In the genomic region with DNA sequence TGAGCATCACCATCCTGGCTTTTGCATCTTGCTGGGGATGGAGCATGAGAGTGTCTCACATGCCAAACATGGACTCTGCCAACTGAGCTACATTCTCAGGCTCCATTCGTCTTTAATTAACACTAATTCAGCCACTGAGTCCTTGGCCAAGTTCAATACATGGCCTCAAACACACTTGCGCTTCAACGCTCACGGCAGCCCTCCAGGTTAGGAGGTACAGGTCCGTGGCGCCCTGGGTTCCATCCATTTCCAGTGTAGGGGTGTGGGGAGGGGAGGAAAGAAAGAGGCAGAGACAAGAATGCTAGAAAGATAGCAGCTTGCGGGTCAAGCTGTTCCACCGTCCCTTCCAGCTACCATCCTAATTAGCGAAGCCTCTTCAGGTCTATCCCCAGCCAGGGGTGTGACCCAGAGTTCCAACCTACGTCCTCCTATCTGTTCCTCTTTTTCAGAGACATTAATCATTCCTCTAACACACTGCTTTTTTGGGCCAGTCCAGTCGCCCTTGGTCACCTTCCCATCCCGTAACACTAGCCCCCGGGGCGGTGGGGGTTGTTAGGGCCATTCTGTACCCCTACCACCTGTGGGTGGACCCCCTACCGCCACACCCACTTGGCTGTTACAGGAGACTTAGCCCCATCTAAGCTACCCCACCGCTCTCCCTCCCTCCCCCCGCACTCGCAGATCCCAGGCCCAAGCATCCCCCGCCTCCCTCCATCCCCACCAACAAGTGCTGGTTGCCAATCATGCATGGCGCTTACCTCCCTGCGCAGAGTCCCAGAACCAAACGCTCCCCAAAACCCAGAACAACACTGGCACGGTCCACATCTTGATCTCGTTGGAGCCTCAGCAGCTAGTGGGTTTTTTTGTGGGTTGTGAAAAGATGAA, we compare ENCODE assay signal across 8 mouse cellular contexts. TPM values are rescaled to one million over a fixed set of nuclear protein-coding genes. Genes with fewer than 3 reads are reported as not detected.
DNase-seq lines count a peak whose midpoint lies in the region; ATAC-seq and TF ChIP-seq lines count a peak whose summit lies in the region.
"Had no signal": no experiment of that assay in that cellular context is flagged by ENCODE, and none has a peak within 500 bp of the region (broad histone marks: within the 10 kb centered on the region; RNA-seq: fewer than 3 reads in every experiment).

No protein-coding gene starts in this region.

- H3K36me3 ChIP-seq in forebrain, embryonic 16.5 days (ENCODE audit: control insufficient read depth, insufficient read depth): no peaks in the 10 kb centered on the region
- no peaks in the 10 kb centered on the region for H3K36me3 ChIP-seq in kidney, postnatal 0 days (ENCODE audit: insufficient read depth, low read length)
- no peaks in the 10 kb centered on the region for H3K36me3 ChIP-seq in midbrain, postnatal 0 days (ENCODE audit: insufficient read depth, low read length)

- peak overlapping the region; percentile 39 for H3K27ac ChIP-seq in forebrain, embryonic 16.5 days (ENCODE audit: low read length)
- peak overlapping the region; percentile 72 for H3K27ac ChIP-seq in kidney, postnatal 0 days
- no peak overlapping the region for H3K27ac ChIP-seq in midbrain, postnatal 0 days (ENCODE audit: low read depth, low read length)

- peak overlapping the region; percentile 44 for H3K9ac ChIP-seq in forebrain, embryonic 16.5 days (replicated peaks; ENCODE audit: low read depth, low read length)
- H3K9ac ChIP-seq in kidney, postnatal 0 days (ENCODE audit: low read depth, low read length): peak overlapping the region; percentile 54
- H3K9ac ChIP-seq in midbrain, postnatal 0 days (replicated peaks; ENCODE audit: low read length, poor library complexity, severe bottlenecking): peak overlapping the region; percentile 24; the same call in 1 of the 2 replicates

- peaks cover 30% of the 10 kb centered on the region for H3K4me1 ChIP-seq in forebrain, embryonic 16.5 days (replicated peaks; ENCODE audit: control insufficient read depth, insufficient read depth, low read length)
- peaks cover 29% of the 10 kb centered on the region for H3K4me1 ChIP-seq in kidney, postnatal 0 days (replicated peaks; ENCODE audit: insufficient read depth, low read length)
- no peaks in the 10 kb centered on the region for H3K4me1 ChIP-seq in midbrain, postnatal 0 days (ENCODE audit: insufficient read depth, low read length)

- DNase-seq in urinary bladder, postnatal 14 days (ENCODE audit: low spot score): peak; percentile 17
- DNase-seq in urinary bladder, postnatal 36 days (ENCODE audit: low spot score in 2 of 2): no peak
- DNase-seq in kidney, postnatal 0 days (ENCODE audit: low spot score): peak; percentile 59
- peak; percentile 38 for DNase-seq in midbrain, postnatal 0 days (ENCODE audit: low spot score)
- DNase-seq in adrenal gland, adult 8-10 months: no peak
- DNase-seq in left cerebral cortex, postnatal 36 days (ENCODE audit: low spot score in 2 of 2): no peak

- intact Hi-C loops in left cerebral cortex, postnatal 36 days (cut with DNase I): no loop called here

- H3K4me3 ChIP-seq in forebrain, embryonic 16.5 days (replicated peaks; ENCODE audit: low read length): peak overlapping the region; percentile 44
- peak overlapping the region; percentile 41 for H3K4me3 ChIP-seq in kidney, postnatal 0 days (replicated peaks; ENCODE audit: low read depth, low read length)
- peak overlapping the region; percentile 34 for H3K4me3 ChIP-seq in midbrain, postnatal 0 days (ENCODE audit: low read depth, low read length)

- no peak for TF ChIP-seq CTCF in kidney, postnatal 0 days (IDR thresholded peaks at IDR 0.05; ENCODE audit: low read depth)
- no peak for TF ChIP-seq CTCF in midbrain, postnatal 0 days (IDR thresholded peaks at IDR 0.05)

- WGBS in forebrain, embryonic 16.5 days: 2% methylated on average over 24 of the region's 24 CpGs
- 5% methylated on average over 24 of the region's 24 CpGs for WGBS in kidney, postnatal 0 days
- WGBS in midbrain, postnatal 0 days: 8% methylated on average over 24 of the region's 24 CpGs

- no peaks in the 10 kb centered on the region for H3K27me3 ChIP-seq in forebrain, embryonic 16.5 days (replicated peaks; ENCODE audit: control insufficient read depth, insufficient read depth, low read length)
- no peaks in the 10 kb centered on the region for H3K27me3 ChIP-seq in kidney, postnatal 0 days (ENCODE audit: insufficient read depth, low read length)
- H3K27me3 ChIP-seq in midbrain, postnatal 0 days (ENCODE audit: insufficient read depth, low read length): 0 out of 2 replicates have a peak, but pooled peaks cover 5% of the 10 kb centered on the region

- ATAC-seq in forebrain, embryonic 16.5 days: peak; percentile 58
- peak; percentile 41 for ATAC-seq in kidney, postnatal 0 days (replicated peaks; ENCODE audit: low FRiP score, low read depth)
- no peak for ATAC-seq in midbrain, postnatal 0 days (ENCODE audit: low FRiP score)

- peak overlapping the region; percentile 58 for H3K4me2 ChIP-seq in forebrain, embryonic 16.5 days (ENCODE audit: low read length)
- peak overlapping the region; percentile 65 for H3K4me2 ChIP-seq in kidney, postnatal 0 days (ENCODE audit: low read length)
- H3K4me2 ChIP-seq in midbrain, postnatal 0 days (ENCODE audit: low read depth, low read length, poor library complexity, severe bottlenecking): peak overlapping the region; percentile 54

- H3K9me3 ChIP-seq in forebrain, embryonic 16.5 days (ENCODE audit: control insufficient read depth, low read length): no peaks in the 10 kb centered on the region
- H3K9me3 ChIP-seq in kidney, postnatal 0 days (replicated peaks; ENCODE audit: low read length): no peaks in the 10 kb centered on the region
- H3K9me3 ChIP-seq in midbrain, postnatal 0 days (ENCODE audit: low read length): no peaks in the 10 kb centered on the region

RNA-seq across cellular contexts. Expression of gene Pdpn, which starts 0.7 kb away (rescaled TPM):
- 41.3 and 53.3 TPM in 2 replicates for polyA plus RNA-seq in forebrain, embryonic 16.5 days (2015; fragmentation: Nextera tagmentation; extraction: Ambion mirVana)
- 49.4 and 49.9 TPM in 2 replicates for polyA plus RNA-seq in kidney, postnatal 0 days (2015; fragmentation: Nextera tagmentation; extraction: Ambion mirVana)
- 32.3 and 37.6 TPM in 2 replicates for total RNA-seq in midbrain, postnatal 0 days (2014; rRNA removed)
- polyA plus RNA-seq in midbrain, postnatal 0 days (2015; fragmentation: Nextera tagmentation; extraction: Ambion mirVana): 33.6 and 35.2 TPM in 2 replicates
- 10 to 100 TPM in 2 of 4 experiments, 1 to 10 TPM in 2; 6.6 to 13.7 (median 10.0) TPM for total RNA-seq in adrenal gland, adult 8-10 months (2022)
- 10 to 100 TPM; 13.3 to 15.1 TPM for total RNA-seq in left cerebral cortex, postnatal 36 days (2021)

RNA-seq across cellular contexts. Expression of gene Lrrc38, which starts 50.9 kb away (rescaled TPM):
- 0.09 and 0.17 TPM in 2 replicates for polyA plus RNA-seq in forebrain, embryonic 16.5 days (2015; fragmentation: Nextera tagmentation; extraction: Ambion mirVana)
- polyA plus RNA-seq in kidney, postnatal 0 days (2015; fragmentation: Nextera tagmentation; extraction: Ambion mirVana): 0.09 and 0.15 TPM in 2 replicates
- total RNA-seq in midbrain, postnatal 0 days (2014; rRNA removed): 0.33 and 2.3 TPM in 2 replicates
- polyA plus RNA-seq in midbrain, postnatal 0 days (2015; fragmentation: Nextera tagmentation; extraction: Ambion mirVana): 0.64 and 0.67 TPM in 2 replicates
- under 1 TPM; 0.29 to 0.70 (median 0.45) TPM for total RNA-seq in adrenal gland, adult 8-10 months (2022)
- 1 to 10 TPM; 1.7 to 3.0 TPM for total RNA-seq in left cerebral cortex, postnatal 36 days (2021)
- polyA plus RNA-seq: spleen, adult 2 months had no signal

Comparison
In these comparisons a context has a peak if more than half of its experiments do, and no peak if none do; other contexts are left out.
1. DNase-seq: peak in urinary bladder, postnatal 14 days (single experiment), kidney, postnatal 0 days (single experiment) and midbrain, postnatal 0 days (single experiment); none in urinary bladder, postnatal 36 days (0 of 2), adrenal gland, adult 8-10 months (single experiment) and left cerebral cortex, postnatal 36 days (0 of 2).
2. Peak in every context shown above with its lines, with median percentiles within 50 percentile points of each other: H3K4me2 ChIP-seq, H3K4me3 ChIP-seq and H3K9ac ChIP-seq.